Mouse (Mus musculus): ENCODE results near the gene Tbce. TPM values are rescaled to one million over a fixed set of nuclear protein-coding genes. Genes with fewer than 3 reads are reported as not detected.
"Not testable (repeated sequence)": the region's sequence is repeated elsewhere in the genome, so short reads cannot be mapped to it uniquely, and the experiment has no call there.

The Tbce gene
- polyA plus RNA-seq, 1 experiment from 2014 or later, result 62.7 TPM

- no peak overlapping the region for H3K4me2 ChIP-seq
- H3K36me3 ChIP-seq, result peaks cover 37% of the 10 kb centered on the region
- 92% methylated on average over 6 of the region's 6 CpGs for WGBS
- H3K27me3 ChIP-seq, result no peaks in the 10 kb centered on the region
- no peak overlapping the region for H3K27ac ChIP-seq
- H3K4me1 ChIP-seq, result no peaks in the 10 kb centered on the region
- no peak overlapping the region for H3K4me3 ChIP-seq
- ATAC-seq (ENCODE audit: insufficient number of reproducible peaks, insufficient read depth, low FRiP score, low TSS enrichment, low read depth), result no peak
- H3K9me3 ChIP-seq, result no peaks in the 10 kb centered on the region
- no peak overlapping the region for H3K9ac ChIP-seq
Observed at GRCm38 (mm10) chr13:14026154-14026820, 13.2 kb downstream of the Tbce start.

- H3K9ac ChIP-seq, result no peak overlapping the region
- H3K27ac ChIP-seq, result no peak overlapping the region
- no peaks in the 10 kb centered on the region for H3K4me1 ChIP-seq
- H3K9me3 ChIP-seq, result no peaks in the 10 kb centered on the region
- no peak overlapping the region for H3K4me2 ChIP-seq
- H3K36me3 ChIP-seq, result peaks cover 35% of the 10 kb centered on the region
- H3K4me3 ChIP-seq, result no peak overlapping the region
- no peak for ATAC-seq (ENCODE audit: insufficient number of reproducible peaks, insufficient read depth, low FRiP score, low TSS enrichment, low read depth)
- no peaks in the 10 kb centered on the region for H3K27me3 ChIP-seq
- WGBS, result 94% methylated on average over 6 of the region's 6 CpGs
Observed at GRCm38 (mm10) chr13:14025554-14025953, 13.9 kb downstream of the Tbce start.

- H3K4me1 ChIP-seq; H3K9ac ChIP-seq; H3K4me2 ChIP-seq; H3K4me3 ChIP-seq; H3K27ac ChIP-seq; H3K27me3 ChIP-seq; H3K9me3 ChIP-seq; ATAC-seq (ENCODE audit: insufficient number of reproducible peaks, insufficient read depth, low FRiP score, low TSS enrichment, low read depth): not testable (repeated sequence)
- WGBS, result 72% methylated on average over 11 of the region's 12 CpGs
- H3K36me3 ChIP-seq, result peaks cover 33% of the 10 kb centered on the region
Observed at GRCm38 (mm10) chr13:14021417-14021816, 18.0 kb downstream of the Tbce start.

- H3K9me3 ChIP-seq, result no peaks in the 10 kb centered on the region
- WGBS, result 95% methylated on average over 3 of the region's 3 CpGs
- ATAC-seq (ENCODE audit: insufficient number of reproducible peaks, insufficient read depth, low FRiP score, low TSS enrichment, low read depth), result no peak
- no peaks in the 10 kb centered on the region for H3K4me1 ChIP-seq
- no peak overlapping the region for H3K4me2 ChIP-seq
- H3K27me3 ChIP-seq, result no peaks in the 10 kb centered on the region
- no peak overlapping the region for H3K4me3 ChIP-seq
- H3K9ac ChIP-seq, result no peak overlapping the region
- peaks cover 41% of the 10 kb centered on the region for H3K36me3 ChIP-seq
- H3K27ac ChIP-seq, result no peak overlapping the region
Observed at GRCm38 (mm10) chr13:14018852-14019251, 20.6 kb downstream of the Tbce start.

GRCm38 (mm10) chr13:14018283-14018682 is 21.2 kb downstream of the Tbce start:
- H3K4me1 ChIP-seq, result no peaks in the 10 kb centered on the region
- H3K4me2 ChIP-seq, result no peak overlapping the region
- no peak overlapping the region for H3K9ac ChIP-seq
- H3K27me3 ChIP-seq, result no peaks in the 10 kb centered on the region
- no peak overlapping the region for H3K27ac ChIP-seq
- peaks cover 44% of the 10 kb centered on the region for H3K36me3 ChIP-seq
- H3K9me3 ChIP-seq, result no peaks in the 10 kb centered on the region
- no peak overlapping the region for H3K4me3 ChIP-seq
- no peak for ATAC-seq (ENCODE audit: insufficient number of reproducible peaks, insufficient read depth, low FRiP score, low TSS enrichment, low read depth)

GRCm38 (mm10) chr13:14015609-14016008 is 23.8 kb downstream of the Tbce start:
- Histone ChIP-seq H3K4me3 (no peak overlapping the region), H3K27me3 (no peaks in the 10 kb centered on the region), H3K36me3 (peaks cover 56% of the 10 kb centered on the region), H3K27ac (no peak overlapping the region), H3K9ac (no peak overlapping the region), H3K9me3 (no peaks in the 10 kb centered on the region), H3K4me1 (no peaks in the 10 kb centered on the region), H3K4me2 (no peak overlapping the region)
- 87% methylated on average over 6 of the region's 6 CpGs for WGBS
- no peak for ATAC-seq (ENCODE audit: insufficient number of reproducible peaks, insufficient read depth, low FRiP score, low TSS enrichment, low read depth)

- no peaks in the 10 kb centered on the region for H3K27me3 ChIP-seq
- ATAC-seq (ENCODE audit: insufficient number of reproducible peaks, insufficient read depth, low FRiP score, low TSS enrichment, low read depth), result no peak
- no peak overlapping the region for H3K27ac ChIP-seq
- no peak overlapping the region for H3K4me2 ChIP-seq
- H3K9ac ChIP-seq, result no peak overlapping the region
- 88% methylated on average over 4 of the region's 4 CpGs for WGBS
- H3K4me3 ChIP-seq, result no peak overlapping the region
- H3K9me3 ChIP-seq, result no peaks in the 10 kb centered on the region
- H3K36me3 ChIP-seq, result peaks cover 56% of the 10 kb centered on the region
- no peaks in the 10 kb centered on the region for H3K4me1 ChIP-seq
Observed at GRCm38 (mm10) chr13:14014540-14014939, 24.9 kb downstream of the Tbce start.

- no peak for ATAC-seq (ENCODE audit: insufficient number of reproducible peaks, insufficient read depth, low FRiP score, low TSS enrichment, low read depth)
- 94% methylated on average over 2 of the region's 2 CpGs for WGBS
- no peaks in the 10 kb centered on the region for H3K27me3 ChIP-seq
- H3K9me3 ChIP-seq, result no peaks in the 10 kb centered on the region
- peaks cover 56% of the 10 kb centered on the region for H3K36me3 ChIP-seq
- H3K4me3 ChIP-seq, result no peak overlapping the region
- no peaks in the 10 kb centered on the region for H3K4me1 ChIP-seq
- no peak overlapping the region for H3K9ac ChIP-seq
- H3K27ac ChIP-seq, result no peak overlapping the region
- H3K4me2 ChIP-seq, result no peak overlapping the region
Observed at GRCm38 (mm10) chr13:14014001-14014400, 25.4 kb downstream of the Tbce start.

- Histone ChIP-seq H3K4me3 (no peak overlapping the region), H3K27me3 (no peaks in the 10 kb centered on the region), H3K4me2 (no peak overlapping the region), H3K9me3 (no peaks in the 10 kb centered on the region), H3K9ac (no peak overlapping the region), H3K27ac (no peak overlapping the region), H3K4me1 (no peaks in the 10 kb centered on the region), H3K36me3 (peaks cover 51% of the 10 kb centered on the region)
- 0 out of 2 replicates have a peak, but pooled peaks have one; percentile 10 for ATAC-seq (ENCODE audit: insufficient number of reproducible peaks, insufficient read depth, low FRiP score, low TSS enrichment, low read depth)
- 96% methylated on average over 4 of the region's 4 CpGs for WGBS
Observed at GRCm38 (mm10) chr13:14011454-14011995, 27.9 kb downstream of the Tbce start.

GRCm38 (mm10) chr13:14006056-14006455 is 33.4 kb downstream of the Tbce start:
- Histone ChIP-seq H3K9ac (no peak overlapping the region), H3K36me3 (peaks cover 66% of the 10 kb centered on the region), H3K4me3 (no peak overlapping the region), H3K27ac (no peak overlapping the region), H3K4me2 (no peak overlapping the region), H3K4me1 (no peaks in the 10 kb centered on the region), H3K27me3 (no peaks in the 10 kb centered on the region), H3K9me3 (no peaks in the 10 kb centered on the region)
- no peak for ATAC-seq (ENCODE audit: insufficient number of reproducible peaks, insufficient read depth, low FRiP score, low TSS enrichment, low read depth)
- WGBS, result 64% methylated on average over 2 of the region's 2 CpGs

GRCm38 (mm10) chr13:14004999-14005398 is 34.4 kb downstream of the Tbce start:
- no peaks in the 10 kb centered on the region for H3K27me3 ChIP-seq
- H3K9ac ChIP-seq, result no peak overlapping the region
- H3K4me3 ChIP-seq, result no peak overlapping the region
- no peak overlapping the region for H3K27ac ChIP-seq
- H3K9me3 ChIP-seq, result no peaks in the 10 kb centered on the region
- no peaks in the 10 kb centered on the region for H3K4me1 ChIP-seq
- no peak for ATAC-seq (ENCODE audit: insufficient number of reproducible peaks, insufficient read depth, low FRiP score, low TSS enrichment, low read depth)
- H3K4me2 ChIP-seq, result no peak overlapping the region
- WGBS, result 93% methylated on average over 5 of the region's 5 CpGs
- peaks cover 77% of the 10 kb centered on the region for H3K36me3 ChIP-seq

- no peak overlapping the region for H3K27ac ChIP-seq
- H3K27me3 ChIP-seq, result no peaks in the 10 kb centered on the region
- H3K9me3 ChIP-seq, result no peaks in the 10 kb centered on the region
- H3K36me3 ChIP-seq, result peaks cover 78% of the 10 kb centered on the region
- ATAC-seq (ENCODE audit: insufficient number of reproducible peaks, insufficient read depth, low FRiP score, low TSS enrichment, low read depth), result no peak
- 83% methylated on average over 4 of the region's 4 CpGs for WGBS
- no peak overlapping the region for H3K4me3 ChIP-seq
- no peaks in the 10 kb centered on the region for H3K4me1 ChIP-seq
- no peak overlapping the region for H3K9ac ChIP-seq
- H3K4me2 ChIP-seq, result no peak overlapping the region
Observed at GRCm38 (mm10) chr13:14004086-14004485, 35.4 kb downstream of the Tbce start.
